Mouse (Mus musculus) cerebellum, adult 2 months (tissue): ENCODE measurements around the gene Cdkl3.

Experiments used
- CTCF ChIP-seq: fragments of 200-500 bp; IDR thresholded peaks from 2 replicates; pipeline ENCODE4 v1.5.1; 2011; ENCODE audit warnings: low read depth, mild to moderate bottlenecking, control low read depth, low read length, moderate library complexity, borderline replicate concordance; ENCODE audit not compliant: insufficient read depth
- POLR2A ChIP-seq: fragments of 200-500 bp; IDR thresholded peaks from 2 replicates; pipeline ENCODE4 v1.6.1; 2011; ENCODE audit warnings: low read length, control low read depth, borderline replicate concordance; ENCODE audit not compliant: insufficient read depth

GRCm38 (mm10) chr11:52115479-52115878, 111.5 kb downstream of the Cdkl3 start:
- no peak for TF ChIP-seq POLR2A
- no peak for TF ChIP-seq CTCF
